Mouse (Mus musculus): Measurements from ENCODE around the gene Tbk1.

Gene Tbk1

DNA sequence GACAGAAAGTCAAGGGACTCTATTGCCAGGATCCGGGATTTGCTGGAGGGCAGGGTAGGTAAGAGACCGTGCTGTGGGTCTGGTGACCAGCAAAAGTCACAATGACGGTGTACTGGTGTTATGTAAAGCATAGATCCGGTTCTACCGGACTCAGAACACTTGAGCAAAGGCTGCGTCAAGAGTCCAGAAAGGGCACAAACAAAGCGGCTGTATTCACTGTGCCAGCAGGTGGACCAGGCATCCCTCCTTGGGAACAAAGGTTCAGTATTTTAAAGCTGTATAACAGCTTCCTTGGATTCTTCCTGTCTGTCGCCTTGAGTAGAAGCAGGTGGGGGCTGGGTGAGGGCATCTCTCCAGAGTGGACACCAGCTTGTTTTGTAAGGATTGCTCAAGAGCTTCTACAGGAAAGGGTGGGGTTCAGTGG is 88.1 kb downstream of the Tbk1 start:
- no peak for DNase-seq (ENCODE audit: low spot score)

DNA sequence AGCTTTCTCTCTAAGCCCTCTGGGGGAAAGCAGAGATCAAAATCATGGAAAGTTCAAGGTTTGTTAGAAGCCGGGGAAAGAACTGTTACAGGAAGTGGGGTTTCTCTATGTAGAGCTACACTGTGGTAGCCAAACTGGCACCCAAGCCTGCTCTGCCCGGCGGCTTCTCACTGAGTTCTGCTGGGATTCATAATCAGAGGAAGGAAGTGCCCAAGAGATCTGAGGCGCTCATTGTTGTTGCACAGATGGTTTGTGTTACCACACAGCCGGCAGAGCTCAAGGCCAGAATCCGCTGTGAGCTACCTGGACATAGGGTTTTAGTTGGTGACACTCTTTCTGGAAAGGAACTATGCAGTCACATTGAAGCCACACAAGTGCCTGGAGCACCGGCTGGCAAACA is 88.6 kb downstream of the Tbk1 start:
- no peak for DNase-seq (ENCODE audit: low spot score)

DNA sequence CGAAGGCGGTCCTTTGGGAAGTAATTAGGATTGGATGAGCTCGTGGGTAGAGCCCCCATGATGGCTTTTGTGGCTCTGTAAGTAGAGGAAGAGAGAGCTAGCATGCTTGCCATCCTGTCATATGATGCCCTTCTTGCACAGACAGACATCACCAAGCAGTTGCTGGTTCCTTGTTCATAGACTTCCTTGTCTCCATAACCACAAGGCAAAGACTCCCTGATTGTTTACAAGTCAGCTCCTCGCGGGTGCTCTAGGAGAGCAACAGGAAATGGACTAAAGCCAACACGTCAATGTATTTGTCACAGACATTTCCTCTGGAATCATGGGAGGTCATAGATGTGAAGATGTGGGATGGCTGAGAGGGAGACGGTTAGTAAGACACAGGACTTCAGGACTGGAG is 90.0 kb downstream of the Tbk1 start:
- DNase-seq (ENCODE audit: low spot score), result no peak

Measured in urinary bladder, postnatal 10 days (tissue).